Mouse (Mus musculus): ENCODE results near the gene Nmb. TPM values are rescaled to one million over a fixed set of nuclear protein-coding genes. Genes with fewer than 3 reads are reported as not detected.

Gene Nmb
- total RNA-seq, 2 experiments from 2014 or later = 4.2 to 5.6 TPM

- DNase-seq (ENCODE audit: low spot score in 2 of 2) = no peak
These were observed 42.4 kb downstream of the Nmb start for GRCm38 (mm10) chr7:80862475-80862874.

DNA sequence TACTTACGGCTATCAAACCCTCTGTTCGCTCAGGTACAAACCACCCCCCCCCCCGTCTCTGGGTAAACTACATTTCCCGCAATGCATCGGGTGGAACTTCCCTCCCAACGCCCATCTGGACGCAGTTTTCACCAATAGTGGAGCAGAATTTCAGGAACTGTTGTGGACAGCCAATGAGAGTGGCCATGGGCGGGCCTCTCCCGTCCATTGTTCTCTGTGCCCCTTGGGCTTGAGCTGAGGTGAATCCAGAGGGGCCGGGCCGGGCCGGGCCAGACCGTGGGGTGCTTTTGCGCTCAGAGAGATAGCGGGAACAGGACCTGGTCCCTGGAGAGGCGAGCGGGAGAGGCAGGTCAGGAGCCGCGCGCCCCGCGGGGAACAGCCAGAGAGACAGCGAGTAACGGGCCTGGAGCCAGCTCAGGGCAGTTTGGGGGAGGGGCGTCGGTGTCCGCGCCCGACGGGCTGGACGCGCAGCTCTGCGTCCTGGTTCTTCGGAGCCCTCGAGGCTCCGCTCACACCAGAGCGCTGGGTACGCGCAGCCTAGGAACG is 44.1 kb downstream of the Nmb start, which contains the start of gene Zscan2:
TSS of gene Zscan2 (plus strand) at position 192 of the 546 bp plus-strand sequence.
- DNase-seq (ENCODE audit: low spot score in 2 of 2) = peak; percentile 65 to 84

DNA sequence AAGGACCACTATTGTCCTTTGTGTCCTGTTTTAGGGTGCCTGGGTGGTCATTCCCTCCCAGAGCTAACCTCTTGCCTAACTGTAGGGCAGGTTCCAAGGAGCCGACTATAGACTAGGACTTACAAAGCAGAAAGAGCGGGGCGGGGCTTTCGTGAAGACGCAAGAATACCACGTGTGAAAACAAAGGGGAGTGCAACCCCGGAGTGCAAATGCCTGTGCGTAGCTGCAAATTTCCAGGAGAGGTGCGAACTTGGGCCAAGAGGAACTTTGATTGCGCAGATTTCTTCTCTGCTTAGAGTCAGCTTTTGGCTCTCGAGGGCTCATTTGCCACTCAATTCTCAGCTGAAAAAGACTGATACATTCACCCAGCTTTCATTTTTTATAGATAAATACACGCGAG is 44.6 kb downstream of the Nmb start:
- peak in 1 of 2 experiments; percentile 31 for DNase-seq (ENCODE audit: low spot score in 2 of 2)

GRCm38 (mm10) chr7:80857181-80857580 is 47.7 kb downstream of the Nmb start:
- peak; percentile 52 to 61 for DNase-seq (ENCODE audit: low spot score in 2 of 2)

DNA sequence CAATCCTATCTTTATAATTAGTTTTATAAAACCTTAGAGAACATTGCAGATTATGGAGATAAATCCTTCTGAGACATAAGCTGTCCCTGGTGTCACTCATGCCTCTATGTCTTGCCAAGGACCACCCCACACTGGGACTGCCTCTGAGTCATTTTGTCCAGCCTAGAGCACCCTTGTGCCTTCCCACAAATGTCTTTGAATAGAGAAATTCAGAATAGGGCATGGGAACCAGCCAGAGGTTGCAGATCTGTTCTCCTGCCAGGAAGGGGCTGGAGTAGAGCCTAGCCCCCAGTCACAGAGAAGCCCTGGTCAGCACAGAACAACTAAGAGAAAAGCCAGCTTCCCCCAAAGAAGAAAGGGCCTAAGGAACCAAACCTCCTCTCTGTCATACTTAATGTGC is 49.6 kb downstream of the Nmb start:
- DNase-seq (ENCODE audit: low spot score in 2 of 2) = no peak

DNA sequence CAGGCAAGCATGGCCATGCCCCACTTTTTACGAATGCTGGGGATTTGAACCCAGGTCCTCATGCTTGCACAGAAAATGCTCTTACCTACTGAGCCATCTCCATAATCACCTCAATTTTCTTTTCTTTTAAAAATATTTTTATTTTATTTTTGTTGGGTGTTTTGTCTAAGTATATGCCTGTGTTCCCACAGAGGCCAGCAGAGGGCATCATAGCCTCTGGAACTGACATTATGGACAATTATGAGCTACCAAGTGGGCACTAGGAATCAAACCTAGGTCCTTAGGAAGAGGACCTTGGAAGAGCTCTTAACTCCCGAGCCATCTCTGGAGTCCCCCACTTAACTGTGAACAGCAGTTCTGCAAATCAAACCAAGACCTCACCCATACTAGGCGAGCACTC is 51.7 kb downstream of the Nmb start:
- no peak for DNase-seq (ENCODE audit: low spot score in 2 of 2)

Other genes with a start within 250 kb of the Nmb start
- 10 to 100 TPM; 36.4 to 39.8 TPM for gene Crtc3, start 216.2 kb downstream of the Nmb start, total RNA-seq (2021)
- gene Iqgap1, start 79.1 kb downstream of the Nmb start, total RNA-seq (2021) = 100 to 1,000 TPM in 1 of 2 experiments, 10 to 100 TPM in 1; 92.0 to 107 TPM
- gene Zscan2, start 44.2 kb downstream of the Nmb start, total RNA-seq (2021) = 10 to 100 TPM; 13.4 to 14.2 TPM
- gene Wdr73, start 3.8 kb downstream of the Nmb start, total RNA-seq (2021) = 10 to 100 TPM; 27.9 to 29.8 TPM
- 100 to 1,000 TPM; 114 to 116 TPM for gene Sec11a, start 42.7 kb upstream of the Nmb start, total RNA-seq (2021)
- gene Zfp592, start 88.6 kb upstream of the Nmb start, total RNA-seq (2021) = 10 to 100 TPM; 26.7 to 36.0 TPM
- gene Alpk3, start 152.5 kb upstream of the Nmb start, total RNA-seq (2021) = 1 to 10 TPM; 2.0 to 4.7 TPM
- gene Slc28a1, start 209.7 kb upstream of the Nmb start, total RNA-seq (2021) = under 1 TPM; 0.56 TPM